Mouse (Mus musculus): ENCODE measurements at regions not wholly inside any gene's neighbourhood (a gene's known extent, or its start where the extent isn't known, plus 50 kb on each side); places are given as distances from the start of the nearest gene placed in this dataset.
"Not testable (repeated sequence)": the region's sequence is repeated elsewhere in the genome, so short reads cannot be mapped to it uniquely, and the experiment has no call there.

DNA sequence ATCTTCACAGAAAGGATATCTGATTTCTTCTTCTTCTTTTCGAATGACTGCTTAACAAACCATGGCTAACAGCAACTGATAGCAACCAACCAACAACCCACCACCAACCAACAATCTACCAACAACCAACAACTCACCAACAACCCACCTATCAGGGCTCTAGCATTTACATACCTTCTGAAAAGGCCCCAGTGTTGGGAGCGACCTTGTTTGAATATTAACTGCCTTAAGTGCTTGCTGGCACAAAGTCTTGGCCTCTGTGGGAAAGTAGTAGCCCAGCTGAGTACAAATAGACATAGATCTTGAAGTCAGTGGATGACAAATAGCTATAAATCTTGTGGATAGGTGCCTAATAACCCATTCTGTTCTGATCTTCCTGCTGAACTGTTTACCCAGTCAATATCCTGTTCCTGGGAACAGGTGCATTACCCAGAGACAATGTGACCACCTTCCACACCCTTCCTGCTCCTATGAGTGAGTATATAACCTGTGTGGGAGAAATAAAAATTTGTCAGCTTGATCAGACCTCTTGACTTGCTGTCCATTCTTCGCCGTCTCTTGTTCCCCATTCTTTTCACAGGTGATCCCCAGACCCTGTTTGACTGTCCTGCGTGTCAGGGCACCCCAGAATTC is 55.9 kb upstream of the Gadl1 start:
- not testable (repeated sequence) for DNase-seq (ENCODE audit: extremely low spot score in 1 of 2, low spot score in 1 of 2)

GRCm38 (mm10) chr9:115857301-115857700 is 52.0 kb upstream of the Gadl1 start:
- DNase-seq (ENCODE audit: extremely low spot score in 1 of 2, low spot score in 1 of 2) = no peak

GRCm38 (mm10) chr9:115858848-115859247 is 50.4 kb upstream of the Gadl1 start:
- DNase-seq (ENCODE audit: extremely low spot score in 1 of 2, low spot score in 1 of 2) = peak in 1 of 2 experiments; percentile 32

Data from frontal cortex, adult 2 months (tissue).